Mouse (Mus musculus): Measurements from ENCODE around the gene Aff3.
"Not testable (repeated sequence)": the region's sequence is repeated elsewhere in the genome, so short reads cannot be mapped to it uniquely, and the experiment has no call there.

Gene Aff3

DNA sequence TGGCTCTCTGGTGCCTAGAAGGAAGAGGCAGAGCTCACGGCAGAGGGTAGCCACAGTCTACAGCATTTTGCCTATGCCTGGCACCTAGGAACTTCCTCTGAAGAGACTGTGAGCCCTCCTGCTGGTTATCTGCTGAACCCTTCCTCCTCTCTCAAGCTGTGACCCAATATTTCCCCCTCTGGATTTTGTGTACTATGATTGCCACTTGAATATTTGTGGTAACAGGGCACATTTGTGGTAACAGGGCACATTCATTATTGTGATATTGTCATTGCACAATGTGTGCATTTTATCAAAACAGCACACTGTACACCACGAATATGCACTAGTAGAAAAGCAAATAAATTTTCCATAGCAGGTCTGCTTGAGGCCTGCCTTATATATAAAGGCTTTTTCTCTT lies 223.0 kb downstream of the Aff3 start:
- intact Hi-C loops (cut with DNase I), result no loop called here

- intact Hi-C loops (cut with DNase I), result no loop called here
These were observed 224.3 kb downstream of the Aff3 start for GRCm38 (mm10) chr1:38440471-38440815.

DNA sequence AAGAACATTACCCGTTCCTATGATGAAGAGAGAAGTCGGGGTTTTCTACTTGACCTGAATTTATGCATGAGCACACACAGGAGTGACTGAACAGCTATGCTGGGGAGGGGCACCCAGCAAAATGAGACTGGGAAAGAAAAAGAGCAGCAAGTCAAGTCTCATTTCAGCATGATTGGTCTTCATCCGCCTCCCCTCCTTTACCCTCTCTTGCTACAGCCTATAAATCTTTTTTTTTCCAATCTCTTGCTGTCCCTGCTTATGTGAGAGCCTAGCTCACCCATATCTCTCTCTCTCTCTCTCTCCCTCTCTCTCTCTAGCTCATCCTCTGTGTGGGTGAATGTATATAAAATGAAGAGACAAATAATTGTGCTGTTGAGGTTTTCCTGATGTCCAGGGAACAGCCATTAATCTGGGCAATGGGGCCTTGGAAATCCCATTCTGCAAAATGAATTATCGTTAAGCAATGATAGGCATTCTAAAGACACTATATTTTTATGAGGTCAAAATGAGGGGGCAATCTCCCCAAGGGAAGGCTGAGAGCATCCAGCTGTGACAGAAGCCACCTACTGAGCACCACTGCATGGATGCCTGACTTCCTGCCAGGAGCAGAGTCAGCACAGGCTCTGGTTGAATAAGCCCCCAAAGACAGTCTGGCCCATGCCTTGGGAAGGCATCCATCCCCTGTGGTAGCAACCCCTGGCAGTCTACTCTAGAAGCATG lies 224.8 kb downstream of the Aff3 start:
- intact Hi-C loops (cut with DNase I), result no loop called here

DNA sequence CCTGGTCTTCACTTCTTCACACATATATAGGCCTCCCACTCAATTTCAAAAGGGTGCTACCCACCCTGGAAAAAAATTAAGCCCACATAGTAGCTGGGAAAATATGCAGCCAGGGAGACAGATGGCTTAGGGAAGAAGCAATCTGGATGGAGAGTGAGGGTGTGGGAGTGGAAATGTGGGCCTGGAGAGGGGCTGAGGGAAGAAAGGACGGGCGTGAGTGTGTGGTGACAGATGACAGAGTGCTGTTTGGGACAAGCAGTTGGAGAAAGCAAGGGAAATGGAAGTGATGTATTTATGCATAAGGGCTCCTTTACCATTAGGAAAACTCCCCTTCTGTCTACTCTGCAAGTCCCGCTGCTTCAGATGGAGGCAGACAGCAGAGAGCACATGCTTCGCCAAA lies 226.3 kb downstream of the Aff3 start:
- intact Hi-C loops (cut with DNase I), result no loop called here

- intact Hi-C loops (cut with DNase I), result no loop called here
These were observed 227.1 kb downstream of the Aff3 start for GRCm38 (mm10) chr1:38437671-38438070.

GRCm38 (mm10) chr1:38436471-38437340 lies 228.0 kb downstream of the Aff3 start:
- intact Hi-C loops (cut with DNase I), result no loop called here

- intact Hi-C loops (cut with DNase I), result not testable (repeated sequence)
These were observed 234.4 kb downstream of the Aff3 start for GRCm38 (mm10) chr1:38430311-38430710.

DNA sequence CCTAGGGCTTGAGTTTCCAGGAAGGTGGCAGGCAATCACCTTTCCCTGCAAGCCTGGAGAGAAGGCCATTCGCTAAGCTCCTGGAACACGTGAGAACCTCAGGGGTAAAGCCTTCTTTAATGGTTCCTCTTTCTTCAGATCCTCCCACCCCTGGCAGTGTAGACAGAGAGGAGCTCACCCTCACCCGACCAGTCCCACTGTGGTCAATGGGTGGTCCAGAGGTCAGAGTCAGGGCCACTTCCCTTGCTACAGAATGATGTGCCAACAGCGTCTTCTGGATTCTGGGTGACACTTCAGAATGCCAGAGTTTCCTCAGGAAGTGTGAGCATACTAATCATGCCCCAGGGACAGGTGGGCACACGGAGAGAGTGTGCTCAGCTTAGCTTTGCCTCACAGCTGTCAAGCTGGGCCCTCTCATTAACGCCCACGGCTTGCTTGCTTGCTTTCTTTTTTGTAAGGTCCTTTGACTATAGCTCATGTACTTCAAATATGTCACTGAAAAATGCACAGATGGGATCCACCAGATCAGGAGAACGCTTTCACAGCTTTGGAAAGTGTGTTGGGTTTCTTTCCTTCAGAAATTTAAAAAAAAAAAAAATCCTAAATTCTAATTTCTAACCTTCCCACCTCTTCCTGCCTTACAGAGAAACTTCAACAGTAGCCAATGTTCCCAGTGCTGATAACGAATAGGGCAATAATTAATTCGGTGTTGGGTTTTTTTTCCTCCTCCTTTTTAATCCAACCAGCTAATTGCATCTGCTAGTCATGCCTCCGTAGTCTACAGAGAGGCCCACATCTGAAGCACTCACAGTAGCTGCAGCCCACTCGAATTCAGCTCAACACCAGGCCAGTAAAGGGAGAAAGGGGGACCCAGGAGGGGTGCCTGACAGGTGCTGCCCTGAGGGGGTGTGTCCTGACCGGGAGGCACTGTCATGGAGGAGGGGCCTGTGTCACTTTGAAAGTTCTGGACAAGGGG lies 235.8 kb downstream of the Aff3 start:
- intact Hi-C loops (cut with DNase I), result no loop called here

- intact Hi-C loops (cut with DNase I), result no loop called here
These were observed 241.8 kb downstream of the Aff3 start for GRCm38 (mm10) chr1:38422921-38423320.

GRCm38 (mm10) chr1:38419331-38419730 lies 245.4 kb downstream of the Aff3 start:
- intact Hi-C loops (cut with DNase I), result no loop called here

DNA sequence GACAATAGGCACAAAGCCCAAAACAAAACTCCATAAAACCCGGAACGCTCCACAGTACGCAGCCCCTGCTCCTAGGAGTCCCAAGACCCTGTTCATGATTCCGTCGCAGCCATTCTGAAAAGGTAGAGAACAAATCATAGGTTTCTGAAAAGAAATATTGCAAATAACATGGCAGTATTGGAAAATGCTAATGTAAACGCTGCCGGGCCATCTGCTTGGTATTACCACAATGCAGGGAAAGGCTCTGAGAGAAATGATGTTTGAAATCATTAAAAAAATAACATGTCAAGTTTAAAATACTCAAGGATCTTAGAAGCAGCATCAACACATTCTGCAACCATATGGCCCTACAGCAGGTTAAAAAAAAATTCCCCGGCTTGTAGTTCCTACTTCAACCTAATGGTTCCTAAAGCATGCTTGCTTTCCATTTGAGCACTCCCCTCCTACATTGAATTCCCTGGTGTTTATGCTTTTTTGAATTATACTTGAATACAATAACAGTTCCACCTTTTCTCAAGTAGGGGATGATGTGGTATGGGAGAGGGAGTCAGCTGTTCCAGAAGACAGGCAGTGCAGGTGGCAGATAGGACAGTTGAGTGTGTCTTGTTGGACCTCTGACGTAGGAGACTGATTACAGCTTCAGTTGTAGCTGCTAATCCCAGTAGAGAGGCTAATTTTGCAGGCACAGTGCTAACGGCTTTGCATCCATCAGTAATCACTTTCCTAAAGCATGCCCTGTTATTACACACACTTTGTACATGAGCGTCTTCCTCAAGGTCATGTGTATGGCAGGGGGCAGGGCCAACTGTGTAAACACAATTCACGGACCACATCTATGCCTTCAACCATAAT lies 246.3 kb downstream of the Aff3 start:
- intact Hi-C loops (cut with DNase I), result no loop called here

GRCm38 (mm10) chr1:38417196-38417595 lies 247.6 kb downstream of the Aff3 start:
- intact Hi-C loops (cut with DNase I), result no loop called here

DNA sequence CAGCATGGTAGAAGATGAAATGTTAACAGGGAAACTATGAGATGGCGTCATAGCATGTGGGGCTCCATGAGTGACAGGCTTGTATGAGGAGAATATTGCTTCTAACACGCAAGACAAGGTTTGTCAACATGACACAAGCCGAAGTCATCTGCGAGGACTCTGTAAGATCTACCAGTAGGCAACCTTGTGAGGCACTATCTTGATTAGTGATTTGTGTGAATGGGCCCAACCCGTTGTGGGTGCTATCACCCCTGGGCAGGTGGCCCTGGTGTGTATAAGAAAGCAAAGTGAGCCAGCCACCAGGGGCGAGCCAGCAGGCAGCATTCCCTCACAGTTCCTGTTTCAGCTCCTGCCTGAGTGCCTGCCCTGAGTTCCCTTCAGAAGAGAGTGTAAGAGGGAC lies 249.2 kb downstream of the Aff3 start:
- intact Hi-C loops (cut with DNase I), result no loop called here

- intact Hi-C loops (cut with DNase I), result no loop called here
These were observed 253.6 kb downstream of the Aff3 start for GRCm38 (mm10) chr1:38411106-38411505.

GRCm38 (mm10) chr1:38410457-38410856 lies 254.3 kb downstream of the Aff3 start:
- intact Hi-C loops (cut with DNase I), result no loop called here

GRCm38 (mm10) chr1:38408241-38408640 lies 256.5 kb downstream of the Aff3 start:
- intact Hi-C loops (cut with DNase I), result no loop called here

GRCm38 (mm10) chr1:38403781-38404180 lies 261.0 kb downstream of the Aff3 start:
- intact Hi-C loops (cut with DNase I), result no loop called here

- intact Hi-C loops (cut with DNase I), result no loop called here
These were observed 262.9 kb downstream of the Aff3 start for GRCm38 (mm10) chr1:38401856-38402255.

GRCm38 (mm10) chr1:38399269-38399668 lies 265.5 kb downstream of the Aff3 start:
- intact Hi-C loops (cut with DNase I), result loop anchor here (10.0 kb wide), 1 partner anchor 236 kb away; no protein-coding TSS in a partner anchor

DNA sequence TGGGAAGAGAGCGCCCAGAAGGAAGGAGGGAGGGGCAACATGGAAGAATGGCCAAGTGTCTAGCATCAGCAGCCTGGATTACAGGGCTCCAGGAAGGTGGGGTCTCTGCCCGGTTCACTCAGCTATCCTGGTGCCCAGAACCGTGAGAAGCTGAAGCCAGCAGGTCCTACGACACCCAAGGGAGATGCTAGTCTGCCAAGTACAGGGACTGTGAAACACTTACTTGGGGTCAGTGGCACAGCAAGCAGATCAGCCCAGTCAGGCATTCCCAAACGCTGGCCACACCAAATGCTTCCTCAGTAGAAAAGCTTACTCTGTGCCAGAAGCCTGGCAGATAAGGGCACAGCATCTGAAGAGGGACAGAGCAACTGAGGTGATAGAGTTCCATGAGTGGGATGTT lies 266.2 kb downstream of the Aff3 start:
- intact Hi-C loops (cut with DNase I), result loop anchor here (10.0 kb wide), 1 partner anchor 236 kb away; no protein-coding TSS in a partner anchor

Measured in adrenal gland (tissue).